Mouse (Mus musculus) liver, adult 2 months (tissue): ENCODE data around the gene Yes1.

ENCODE experiments used
- CTCF ChIP-seq: fragments of 200-500 bp; IDR thresholded peaks from 2 replicates; pipeline ENCODE4 v1.5.1; 2011; ENCODE audit warnings: low read depth, low read length, control low read depth
- POLR2A ChIP-seq: fragments of 200-500 bp; IDR thresholded peaks from 2 replicates; pipeline ENCODE4 v1.6.1; 2011; ENCODE audit warnings: low read length, control low read depth; ENCODE audit not compliant: insufficient read depth; ENCODE audit errors: extremely low read depth

GRCm38 (mm10) chr5:32728851-32729250 is 117.9 kb downstream of the Yes1 start:
- no peak for TF ChIP-seq POLR2A
- no peak for TF ChIP-seq CTCF
